Mouse (Mus musculus) heart, postnatal 0 days (tissue): ENCODE results near the gene Cfap77.

Experiments used
- CTCF ChIP-seq: IDR thresholded peaks from 2 replicates; pipeline ENCODE4 v1.5.1; 2016; ENCODE audit warnings: antibody characterized with exemption, control low read depth, low read depth
- EP300 ChIP-seq: IDR thresholded peaks from 2 replicates; pipeline ENCODE4 v1.6.1; 2016; ENCODE audit warnings: antibody characterized with exemption, low read depth

DNA sequence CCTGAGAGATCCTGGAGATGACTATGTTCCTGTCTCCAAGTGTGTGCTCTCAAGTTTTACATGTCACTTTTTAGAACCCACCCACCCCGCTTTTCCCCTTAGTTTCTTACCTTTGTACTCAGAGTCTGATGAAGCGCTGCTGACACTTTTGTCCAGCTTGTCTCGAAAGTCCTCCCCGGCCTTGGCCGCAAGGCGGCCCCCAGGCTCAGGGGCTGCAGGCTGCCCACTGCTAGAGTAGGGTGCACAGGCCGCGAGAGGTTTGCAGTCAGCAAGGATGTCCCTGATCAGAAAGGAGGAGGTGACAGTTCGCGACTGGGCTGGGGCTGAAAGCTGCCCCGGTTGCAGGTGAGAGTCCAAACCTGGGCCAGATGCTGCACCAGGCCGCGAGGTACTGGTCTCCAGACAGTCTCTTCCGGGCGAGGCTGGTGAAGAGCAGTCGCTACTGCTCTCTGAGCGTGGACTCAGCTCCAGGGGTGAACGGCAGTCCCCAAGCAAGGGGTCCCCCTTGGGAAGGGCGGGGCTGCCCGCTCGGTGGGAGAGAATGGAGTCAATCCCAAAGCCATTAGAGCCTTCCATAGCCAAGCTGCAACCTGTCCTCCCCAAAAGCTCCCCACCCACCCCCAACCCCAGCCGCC is 139.6 kb downstream of the Cfap77 start:
- TF ChIP-seq CTCF (no peak), EP300 (no peak)
